Mouse (Mus musculus): ENCODE data around the gene Olig3.
"Not testable (repeated sequence)": the region's sequence is repeated elsewhere in the genome, so short reads cannot be mapped to it uniquely, and the experiment has no call there.

The Olig3 gene

DNA sequence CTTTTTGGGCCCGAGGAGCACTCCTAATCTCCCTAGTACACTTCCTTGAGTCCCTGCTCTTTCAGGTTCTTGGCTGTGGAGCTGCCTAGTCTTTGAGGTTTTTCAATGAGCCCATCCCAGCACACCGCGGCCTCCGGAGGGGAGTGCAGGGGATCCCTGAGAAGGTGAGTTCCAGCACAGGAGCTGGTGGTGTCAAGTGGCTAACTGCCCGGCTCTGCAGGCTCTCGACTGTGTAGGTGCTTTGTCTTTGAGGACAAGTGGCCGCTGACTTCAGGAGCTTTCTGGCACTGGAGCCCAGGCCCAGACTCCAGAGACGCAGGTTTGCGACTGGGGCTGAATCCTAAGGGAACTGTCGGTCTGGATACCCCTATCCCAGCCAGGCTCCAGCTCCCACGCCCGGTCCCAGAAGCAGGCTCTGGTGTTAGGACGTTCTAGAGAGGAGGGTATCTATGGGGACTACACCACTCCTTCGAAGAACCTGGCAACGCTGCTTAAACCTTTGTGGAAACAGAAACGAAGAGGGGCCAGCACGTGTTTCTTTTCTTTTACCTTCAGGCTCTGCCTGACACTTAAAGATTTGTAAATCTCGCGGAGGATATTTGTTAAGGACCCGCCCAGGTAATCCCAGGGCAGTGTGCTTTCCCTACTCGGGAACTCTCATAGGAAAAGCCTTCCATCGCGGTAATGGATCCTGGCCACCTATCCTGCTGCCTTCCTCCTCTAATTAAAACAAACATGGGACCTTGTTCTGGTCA lies 5.4 kb downstream of the Olig3 start:
- DNase-seq (ENCODE audit: low spot score): no peak

DNA sequence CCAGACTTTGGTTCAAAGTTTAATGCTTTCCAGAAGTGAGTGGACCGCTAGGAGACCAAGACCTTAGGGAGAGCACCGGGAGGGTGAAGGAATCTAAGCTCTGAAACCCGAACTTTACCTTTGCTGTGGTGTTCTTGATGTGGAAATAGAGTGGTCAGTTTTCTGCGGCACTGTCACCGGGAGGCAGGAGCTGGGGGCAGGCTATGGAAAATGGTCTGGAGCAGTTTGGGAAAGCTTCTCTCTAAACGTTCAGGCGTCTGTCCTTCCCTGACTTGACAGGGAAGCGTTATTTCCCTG lies 5.9 kb downstream of the Olig3 start:
- DNase-seq (ENCODE audit: low spot score): no peak

DNA sequence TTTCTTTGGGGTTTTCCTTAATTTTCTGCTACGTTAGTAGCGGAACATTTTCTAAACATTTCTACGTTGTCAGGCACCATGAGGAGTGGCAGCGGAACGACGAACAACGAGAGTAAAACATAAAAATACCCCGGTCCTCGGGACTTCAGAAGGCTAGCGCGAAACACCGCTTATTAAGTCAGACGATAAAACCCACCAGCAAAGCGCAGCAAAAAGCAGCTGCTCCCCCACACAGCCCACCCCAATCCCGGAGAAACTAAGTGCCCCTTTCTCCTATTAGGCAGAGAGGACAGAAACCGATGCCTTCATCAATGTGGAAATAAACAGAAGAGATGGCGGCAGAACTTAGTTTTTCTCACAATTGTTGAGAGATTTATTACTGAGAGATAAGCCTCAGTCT lies 6.5 kb downstream of the Olig3 start:
- no peak for DNase-seq (ENCODE audit: low spot score)

DNA sequence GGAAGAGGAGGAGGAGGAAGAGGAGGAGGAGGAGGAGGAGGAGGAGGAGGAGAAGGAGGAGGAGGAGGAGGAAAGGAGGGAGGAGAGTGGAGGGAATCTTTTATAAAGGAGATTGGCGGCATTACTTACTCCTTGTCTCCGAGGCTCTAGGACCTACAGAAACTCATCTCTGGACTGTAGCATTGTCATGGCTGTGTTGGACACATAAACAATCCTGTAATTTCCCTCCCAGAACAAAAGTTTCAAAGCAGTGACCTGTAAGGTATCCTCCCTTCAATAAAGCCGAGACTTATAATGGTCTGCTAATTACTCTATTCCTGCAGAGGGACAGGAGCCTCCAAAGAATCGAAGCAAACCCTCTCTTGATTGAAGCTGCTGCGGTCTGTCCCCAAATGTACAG lies 7.0 kb downstream of the Olig3 start:
- DNase-seq (ENCODE audit: low spot score): no peak

DNA sequence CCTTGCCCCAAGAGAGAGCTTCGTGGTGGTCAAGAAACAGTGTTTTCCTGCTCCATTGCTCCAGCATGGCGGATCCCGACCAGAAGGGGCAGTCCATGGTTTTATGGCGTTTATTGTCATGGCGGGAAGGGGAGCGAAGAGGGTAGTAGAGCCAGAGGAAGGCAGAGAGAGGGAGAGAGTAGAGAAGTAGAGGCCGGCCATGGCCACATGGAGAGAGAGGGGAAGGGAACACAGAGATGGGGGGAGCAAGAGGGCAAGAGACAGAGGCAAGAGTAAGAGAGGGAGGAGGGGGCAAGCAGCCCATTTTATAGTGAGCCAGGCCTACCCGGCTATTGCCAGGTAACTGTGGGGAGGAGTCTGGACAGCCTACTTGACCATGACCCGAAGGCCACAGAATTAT lies 12.8 kb downstream of the Olig3 start:
- no peak for DNase-seq (ENCODE audit: low spot score)

DNA sequence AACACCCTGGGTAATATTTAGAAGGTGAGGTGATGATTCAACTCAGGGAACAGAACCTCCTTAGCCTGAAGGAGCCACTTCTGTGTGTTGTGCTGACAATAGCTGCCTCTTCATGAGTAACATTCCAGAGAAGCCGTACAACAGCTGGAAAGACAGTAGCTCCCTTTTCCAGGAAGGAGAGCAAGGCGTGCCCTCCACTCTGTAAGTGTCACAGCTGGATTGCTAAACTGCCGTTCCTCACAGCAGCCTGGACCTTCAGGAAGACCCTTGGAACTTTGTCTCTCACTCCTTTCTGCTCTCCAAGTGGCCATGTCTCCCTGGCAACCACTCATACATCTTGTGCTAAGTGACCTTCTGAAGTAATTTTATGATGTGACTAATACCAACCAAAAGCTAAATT lies 13.8 kb downstream of the Olig3 start:
- DNase-seq (ENCODE audit: low spot score): no peak

DNA sequence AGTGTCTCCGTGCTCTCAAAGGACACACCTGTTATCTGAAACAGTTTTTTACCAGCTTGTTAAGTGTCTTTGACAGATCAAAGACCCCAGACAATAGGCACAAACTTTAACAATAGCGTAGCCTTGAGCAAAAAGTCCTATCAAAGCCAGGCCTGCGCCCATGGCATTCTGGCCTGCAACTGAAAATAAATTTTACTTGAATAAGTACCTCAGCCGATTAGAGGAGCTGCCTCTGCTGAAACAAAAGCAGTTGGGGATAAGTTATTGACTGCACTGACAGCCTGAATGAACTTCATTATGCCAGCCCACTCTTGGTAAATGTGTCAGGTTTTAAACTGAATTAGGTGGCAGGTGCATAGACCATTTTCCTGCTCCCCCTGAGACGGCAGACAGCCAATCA lies 15.9 kb downstream of the Olig3 start:
- DNase-seq (ENCODE audit: low spot score): no peak

DNA sequence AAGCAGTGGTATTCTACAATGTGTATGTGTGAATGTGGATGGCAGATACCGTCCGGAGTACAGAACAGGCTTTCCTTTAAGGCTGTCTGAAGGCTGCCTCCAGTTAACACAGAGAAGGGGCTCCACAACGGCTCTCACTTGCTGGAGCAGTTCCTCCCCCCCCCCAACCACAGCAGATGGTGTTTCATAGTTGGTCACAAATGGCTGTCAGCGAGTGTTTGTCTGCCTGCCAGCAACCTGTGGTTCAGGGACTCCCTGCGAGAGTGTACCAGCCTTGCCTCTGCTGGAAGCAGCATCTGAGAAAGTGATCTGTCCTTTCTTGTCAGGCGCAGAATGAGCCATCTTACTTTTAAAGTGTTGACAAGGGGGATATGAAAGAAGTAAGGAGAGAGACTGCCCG lies 17.5 kb downstream of the Olig3 start:
- no peak for DNase-seq (ENCODE audit: low spot score)

DNA sequence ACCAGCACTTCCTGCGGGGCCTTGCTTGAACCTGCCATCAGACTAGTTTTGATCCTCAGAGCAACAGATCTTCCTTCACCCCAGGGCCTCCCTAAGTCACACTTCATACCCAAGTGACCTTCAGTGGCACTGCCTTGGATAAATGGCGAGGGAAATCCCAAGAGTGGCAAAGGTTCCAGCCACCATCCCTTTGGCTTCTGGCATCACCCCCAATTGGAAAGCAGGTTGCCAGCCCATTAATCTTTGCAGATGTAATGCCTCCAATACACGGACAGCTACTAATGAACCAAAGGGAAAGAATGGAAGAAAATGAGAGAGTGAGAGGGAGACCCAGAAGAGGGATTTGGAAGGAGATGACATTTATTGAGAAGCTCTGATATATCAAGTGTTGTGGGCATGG lies 18.0 kb downstream of the Olig3 start:
- DNase-seq (ENCODE audit: low spot score): no peak

DNA sequence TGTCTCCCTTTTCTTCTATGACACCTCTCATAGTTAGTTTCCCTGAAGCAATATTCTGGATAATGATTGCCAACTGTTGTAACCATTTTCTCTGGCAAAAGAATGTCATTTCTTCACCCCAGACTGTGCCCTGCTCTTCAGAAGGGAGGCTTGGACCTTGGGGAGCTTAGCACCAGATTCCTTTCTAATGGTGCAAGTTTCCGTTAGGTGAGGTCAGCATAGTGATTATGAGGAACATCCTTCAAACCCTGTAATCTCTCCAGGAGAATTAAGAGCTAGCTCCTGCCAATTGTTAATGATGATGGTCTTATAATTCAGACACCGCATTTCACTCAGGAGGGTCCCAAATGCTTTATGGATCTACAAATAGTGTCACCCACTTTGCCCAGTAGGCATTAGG lies 19.5 kb downstream of the Olig3 start:
- no peak for DNase-seq (ENCODE audit: low spot score)

DNA sequence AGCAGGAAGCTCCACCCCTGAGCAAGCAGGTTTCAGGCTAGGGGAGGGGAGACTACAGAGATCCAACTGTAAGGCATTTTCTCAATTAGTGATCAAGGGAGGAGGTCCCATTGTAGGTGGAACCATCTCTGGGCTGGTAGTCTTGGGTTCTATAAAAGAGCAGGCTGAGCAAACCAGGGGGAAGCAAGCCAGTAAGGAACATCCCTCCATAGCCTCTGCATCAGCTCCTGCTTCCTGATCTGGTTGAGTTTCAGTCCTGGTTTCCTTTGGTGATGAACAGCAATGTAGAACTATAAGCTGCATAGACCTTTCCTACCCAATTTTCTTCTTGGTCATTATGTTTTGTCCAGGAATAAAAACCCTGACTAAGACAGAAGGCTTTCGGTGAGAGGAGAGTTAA lies 24.6 kb downstream of the Olig3 start:
- DNase-seq (ENCODE audit: low spot score): not testable (repeated sequence)

DNA sequence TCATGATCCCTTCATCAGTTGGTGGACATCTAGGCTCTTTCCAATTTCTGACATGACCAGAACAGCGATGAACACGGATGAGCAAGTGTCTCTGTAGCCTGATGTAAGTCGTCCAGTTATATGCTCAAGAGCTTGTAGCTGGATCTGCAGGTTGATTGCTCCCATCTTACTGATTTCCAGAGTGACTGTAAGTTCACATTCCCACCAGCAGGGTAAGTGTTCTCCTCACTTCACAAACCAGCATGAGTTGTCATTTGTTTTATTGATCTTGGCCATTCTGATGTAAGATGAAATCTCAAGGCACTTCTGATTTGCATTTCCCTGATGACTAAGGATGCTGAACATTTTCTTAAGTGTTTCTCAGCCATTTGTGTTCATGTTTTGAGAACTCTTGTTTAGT lies 27.8 kb downstream of the Olig3 start:
- no peak for DNase-seq (ENCODE audit: low spot score)

DNA sequence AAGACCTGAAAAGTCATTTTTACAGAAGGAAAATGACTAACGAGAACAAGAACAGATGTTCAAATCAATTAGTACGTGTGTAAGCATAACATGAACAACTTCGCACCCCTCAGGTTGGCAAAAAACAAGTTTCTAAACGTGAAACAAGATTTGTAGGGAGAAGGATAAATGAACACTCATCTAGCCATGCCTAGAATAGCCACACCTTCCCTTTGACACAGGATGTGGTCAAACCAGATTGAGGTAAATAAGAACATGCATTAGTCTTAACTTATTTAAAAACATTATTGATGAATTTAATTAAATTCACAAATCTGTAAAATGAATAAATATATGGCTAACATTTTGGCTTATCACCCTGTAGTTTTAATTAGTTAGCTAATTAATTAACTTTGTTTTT lies 35.5 kb downstream of the Olig3 start:
- no peak for DNase-seq (ENCODE audit: low spot score)

DNA sequence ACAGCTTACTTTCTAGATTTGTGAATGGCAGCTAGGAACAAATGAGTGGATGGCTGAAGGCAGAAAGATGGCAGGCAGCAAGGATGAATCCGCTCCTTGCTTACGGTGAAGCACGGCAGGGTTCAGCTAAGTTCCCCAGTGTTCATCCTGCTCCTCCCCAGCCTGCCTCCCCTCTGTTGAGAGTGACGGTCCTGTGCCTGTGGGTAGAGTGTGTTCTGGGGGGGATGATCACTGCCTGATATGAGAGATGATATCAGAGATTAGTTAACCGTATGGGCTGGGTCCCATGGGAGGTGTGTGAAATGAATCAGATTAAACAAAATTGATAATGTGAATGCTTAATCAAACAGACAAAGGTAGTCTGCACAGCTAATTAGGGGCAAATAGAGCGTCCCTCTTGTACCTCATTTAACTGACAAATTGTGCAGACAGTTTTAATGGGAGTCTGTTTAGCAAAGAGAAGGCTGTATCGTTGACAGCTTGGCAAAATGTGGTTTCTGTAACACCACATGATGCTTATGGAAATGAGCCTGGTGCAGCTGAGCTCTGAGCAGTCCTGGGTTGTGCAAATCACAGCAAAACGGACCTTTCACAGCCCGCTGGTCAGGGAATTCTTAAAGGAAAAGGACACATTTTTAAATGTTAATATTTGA lies 40.3 kb downstream of the Olig3 start:
- DNase-seq (ENCODE audit: low spot score): no peak

DNA sequence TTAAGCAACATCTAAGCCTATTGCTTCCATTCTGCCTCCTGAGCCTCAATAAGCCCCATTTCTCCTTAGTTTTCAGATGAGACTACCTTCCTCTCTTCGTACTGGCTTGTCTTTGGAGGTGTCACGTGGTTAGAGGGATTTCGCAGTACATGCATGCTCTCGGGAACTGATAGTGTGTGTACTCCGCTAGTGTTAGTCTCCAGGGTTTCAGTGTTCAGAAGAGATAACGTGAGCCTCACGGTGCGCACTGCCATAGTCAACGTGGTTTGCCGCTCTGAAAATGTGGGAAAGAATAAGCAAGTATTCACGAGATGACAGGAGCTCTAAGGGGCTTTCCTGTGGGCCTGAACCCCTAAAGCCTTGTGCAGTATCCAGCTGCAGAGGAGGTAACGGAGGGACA lies 41.1 kb downstream of the Olig3 start:
- DNase-seq (ENCODE audit: low spot score): no peak

DNA sequence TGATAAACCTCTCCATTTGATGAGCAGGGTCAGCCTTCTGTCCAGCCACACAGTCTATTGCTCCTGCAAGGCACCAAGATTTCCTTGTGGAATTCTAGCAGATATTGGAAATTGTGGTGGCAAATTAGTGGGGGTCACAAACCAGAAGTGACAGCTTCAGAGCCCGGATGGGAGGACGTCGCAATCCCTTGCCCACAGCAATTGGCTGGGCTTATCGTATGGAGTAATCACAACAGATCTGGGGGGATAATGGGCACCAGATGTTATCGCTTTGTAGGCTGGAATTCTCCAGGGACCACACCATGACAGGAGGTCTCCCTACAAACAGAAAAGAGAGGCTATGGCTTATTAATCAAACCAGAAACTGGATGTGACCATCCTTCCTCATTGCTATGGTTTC lies 44.8 kb downstream of the Olig3 start:
- no peak for DNase-seq (ENCODE audit: low spot score)

DNA sequence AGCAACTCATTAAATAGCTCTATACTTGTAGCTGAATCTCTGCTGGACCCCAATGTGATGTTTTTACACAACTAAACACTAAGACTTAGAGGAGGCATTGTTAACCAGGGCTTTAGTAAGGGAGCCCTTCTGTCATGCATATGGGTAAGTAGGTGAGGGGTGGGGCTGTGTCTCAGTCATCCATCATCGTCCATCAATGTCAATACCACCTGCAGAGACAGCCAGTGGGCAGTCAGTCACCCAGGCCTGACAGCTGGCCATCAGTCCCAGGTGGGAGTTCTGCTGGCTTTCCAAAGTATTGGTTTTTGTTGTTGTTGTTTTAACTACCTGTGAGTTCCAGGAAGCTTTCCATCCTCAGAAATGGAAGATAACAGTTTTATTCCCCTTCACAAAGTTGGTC lies 48.1 kb downstream of the Olig3 start:
- no peak for DNase-seq (ENCODE audit: low spot score)

DNA sequence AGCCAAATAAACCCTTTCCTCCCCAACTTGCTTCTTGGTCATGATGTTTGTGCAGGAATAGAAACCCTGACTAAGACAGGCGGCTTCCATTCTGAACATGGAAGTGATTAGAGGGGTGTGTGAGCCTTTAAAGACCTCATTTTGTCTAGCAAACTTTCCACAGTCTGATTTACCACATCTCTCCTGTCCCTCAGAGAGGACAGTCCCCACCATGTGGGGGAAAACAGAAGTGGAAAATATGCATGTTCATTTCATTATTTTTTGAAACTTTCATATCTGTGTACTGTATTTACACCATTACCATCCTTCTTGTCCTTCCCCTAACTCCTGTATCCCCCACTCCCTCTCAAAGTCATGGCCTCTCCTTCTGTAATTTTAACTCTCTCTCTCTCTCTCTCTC lies 49.6 kb downstream of the Olig3 start:
- DNase-seq (ENCODE audit: low spot score): no peak

DNA sequence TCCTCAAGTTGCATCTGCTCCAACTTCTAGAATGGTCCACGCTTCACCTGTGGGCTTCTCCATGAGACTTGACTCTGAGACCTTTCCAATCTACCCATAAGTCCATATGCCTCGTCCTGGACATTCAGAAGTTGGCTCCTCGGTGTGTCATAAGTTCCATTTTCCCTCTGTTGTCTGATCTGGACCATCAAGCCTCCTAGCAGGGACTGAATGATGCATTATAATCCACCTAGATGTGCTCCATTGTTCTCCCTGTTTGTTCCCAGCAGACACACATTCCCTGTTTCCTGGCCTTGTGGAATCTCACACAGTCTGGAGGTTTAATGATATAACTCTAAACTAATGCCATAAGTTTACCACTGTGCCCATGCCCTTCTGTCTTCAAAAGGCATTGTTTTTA lies 50.8 kb downstream of the Olig3 start:
- DNase-seq (ENCODE audit: low spot score): no peak
